Mouse (Mus musculus): ENCODE results near the gene Dock6. TPM values are rescaled to one million over a fixed set of nuclear protein-coding genes. Genes with fewer than 3 reads are reported as not detected.
"Not testable (repeated sequence)": the region's sequence is repeated elsewhere in the genome, so short reads cannot be mapped to it uniquely, and the experiment has no call there.

Gene Dock6
- polyA plus RNA-seq, 1 experiment from 2014 or later, result 35.8 TPM

DNA sequence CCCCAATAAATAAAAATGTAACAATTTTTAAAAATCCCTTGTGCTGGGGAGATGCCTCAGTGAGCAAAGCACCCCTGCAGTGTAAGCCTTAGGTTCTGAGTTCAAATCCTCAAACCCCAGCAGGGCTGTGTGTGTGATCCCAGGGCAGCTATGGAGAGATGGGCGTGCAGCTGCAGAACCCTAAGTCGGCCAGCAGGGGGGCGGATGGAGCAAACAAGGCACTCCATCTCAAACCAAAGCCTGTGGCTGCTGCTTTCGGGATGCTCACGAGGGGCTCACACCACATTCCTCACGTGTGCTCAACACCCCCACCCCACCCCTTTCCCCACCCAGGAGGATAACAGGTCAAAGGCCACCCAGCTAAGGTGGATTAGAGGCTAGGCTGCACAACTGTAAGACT, 65.5 kb downstream of the Dock6 start:
- TF ChIP-seq EP300 (IDR thresholded peaks at IDR 0.05) (no peak), CTCF (IDR thresholded peaks at IDR 0.05) (peak; percentile 85)
- 10% methylated on average over 6 of the region's 6 CpGs for WGBS
- Histone ChIP-seq H3K4me3 (ENCODE audit: low read depth, low read length) (no peak overlapping the region), H3K27ac (ENCODE audit: low read length) (peak overlapping the region; percentile 91), H3K4me1 (ENCODE audit: insufficient read depth, low read depth, low read length) (peaks cover 11% of the 10 kb centered on the region; the same call in 1 of the 2 replicates), H3K27me3 (replicated peaks; ENCODE audit: insufficient read depth, low read length) (no peaks in the 10 kb centered on the region), H3K9ac (replicated peaks; ENCODE audit: low read depth) (no peak overlapping the region), H3K9me3 (ENCODE audit: low read length) (no peaks in the 10 kb centered on the region), H3K4me2 (replicated peaks; ENCODE audit: low read depth, low read length) (no peak overlapping the region), H3K36me3 (ENCODE audit: insufficient read depth, low read length) (peaks cover 7% of the 10 kb centered on the region; the same call in 1 of the 2 replicates)
- ATAC-seq (no peak), DNase-seq (ENCODE audit: low spot score) (peak; percentile 79)

DNA sequence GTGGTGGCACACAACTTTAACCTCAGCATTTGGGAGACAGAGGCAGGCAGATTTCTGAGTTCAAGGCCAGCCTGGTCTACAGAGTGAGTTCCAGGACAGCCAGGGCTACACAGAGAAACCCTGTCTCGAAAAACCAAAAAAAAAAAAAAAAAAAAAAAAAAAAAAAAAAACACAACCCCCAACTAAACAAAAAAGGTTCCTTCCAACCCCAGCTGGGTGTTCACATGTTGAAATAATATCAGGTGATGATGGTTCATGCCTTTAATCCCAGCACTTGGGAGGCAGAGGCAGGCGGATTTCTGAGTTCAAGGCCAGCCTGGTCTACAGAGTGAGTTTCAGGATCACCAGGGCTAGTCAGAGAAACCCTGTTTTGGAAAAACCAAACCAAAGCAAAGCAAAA, 66.1 kb downstream of the Dock6 start:
- not testable (repeated sequence) for H3K9me3 ChIP-seq (ENCODE audit: low read length); H3K4me3 ChIP-seq (ENCODE audit: low read depth, low read length); DNase-seq (ENCODE audit: low spot score); ATAC-seq; H3K4me1 ChIP-seq (ENCODE audit: insufficient read depth, low read depth, low read length); H3K9ac ChIP-seq (replicated peaks; ENCODE audit: low read depth); H3K4me2 ChIP-seq (replicated peaks; ENCODE audit: low read depth, low read length); H3K36me3 ChIP-seq (ENCODE audit: insufficient read depth, low read length); H3K27me3 ChIP-seq (replicated peaks; ENCODE audit: insufficient read depth, low read length)
- WGBS, result 76% methylated on average over 1 of the region's 2 CpGs
- H3K27ac ChIP-seq (ENCODE audit: low read length), result peak overlapping the region; percentile 92

DNA sequence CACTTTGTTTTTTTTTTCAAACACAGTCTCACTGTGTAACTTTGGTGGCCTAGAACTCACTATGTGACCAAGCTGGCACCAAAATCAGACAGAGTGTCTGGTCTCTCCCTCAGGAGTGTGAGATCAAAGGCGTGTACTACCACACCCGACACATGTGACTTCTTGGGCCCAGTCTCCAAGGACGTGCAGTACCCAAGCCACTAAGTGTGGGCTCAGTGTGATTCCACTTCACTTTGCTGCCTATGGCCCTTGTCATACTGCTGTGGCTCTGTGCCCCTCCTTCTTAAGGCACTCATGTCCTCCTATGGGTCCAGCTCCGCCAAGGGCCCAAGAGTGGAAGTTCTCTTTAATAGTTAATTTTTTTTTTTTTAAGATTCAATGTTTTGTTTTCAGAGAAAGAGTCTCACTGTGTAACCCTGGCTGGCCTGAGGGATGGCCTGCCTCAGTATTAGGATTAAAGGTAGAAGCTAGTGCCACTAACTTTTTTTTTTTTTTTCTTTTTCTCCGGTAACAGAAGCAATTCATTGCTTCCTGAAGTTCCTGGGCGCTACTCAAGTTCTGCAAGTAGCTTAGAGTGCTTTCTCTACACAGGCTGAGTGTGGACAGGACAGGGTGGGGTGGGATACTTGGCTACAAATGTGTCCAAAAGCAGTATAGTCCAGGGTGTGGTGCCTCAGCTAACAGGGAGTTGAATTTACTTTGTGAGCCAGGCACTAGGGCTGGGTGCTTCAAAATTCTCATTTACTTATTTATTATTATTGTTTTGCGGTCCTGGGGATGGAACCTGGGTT, 67.7 kb downstream of the Dock6 start:
- H3K36me3 ChIP-seq (ENCODE audit: insufficient read depth, low read length), result peaks cover 11% of the 10 kb centered on the region
- H3K27me3 ChIP-seq (replicated peaks; ENCODE audit: insufficient read depth, low read length), result no peaks in the 10 kb centered on the region
- peak overlapping the region; percentile 92 for H3K27ac ChIP-seq (ENCODE audit: low read length)
- H3K9ac ChIP-seq (replicated peaks; ENCODE audit: low read depth), result no peak overlapping the region
- peaks cover 4% of the 10 kb centered on the region; the same call in 1 of the 2 replicates for H3K4me1 ChIP-seq (ENCODE audit: insufficient read depth, low read depth, low read length)
- no peak overlapping the region for H3K4me2 ChIP-seq (replicated peaks; ENCODE audit: low read depth, low read length)
- DNase-seq (ENCODE audit: low spot score) (peak; percentile 93), ATAC-seq (peak; percentile 95)
- no peaks in the 10 kb centered on the region for H3K9me3 ChIP-seq (ENCODE audit: low read length)
- TF ChIP-seq CTCF (IDR thresholded peaks at IDR 0.05), result peak; percentile 24; the same call in 1 of the 2 replicates
- peak; percentile 95 for TF ChIP-seq EP300 (IDR thresholded peaks at IDR 0.05)
- WGBS, result 54% methylated on average over 7 of the region's 7 CpGs
- no peak overlapping the region for H3K4me3 ChIP-seq (ENCODE audit: low read depth, low read length)

DNA sequence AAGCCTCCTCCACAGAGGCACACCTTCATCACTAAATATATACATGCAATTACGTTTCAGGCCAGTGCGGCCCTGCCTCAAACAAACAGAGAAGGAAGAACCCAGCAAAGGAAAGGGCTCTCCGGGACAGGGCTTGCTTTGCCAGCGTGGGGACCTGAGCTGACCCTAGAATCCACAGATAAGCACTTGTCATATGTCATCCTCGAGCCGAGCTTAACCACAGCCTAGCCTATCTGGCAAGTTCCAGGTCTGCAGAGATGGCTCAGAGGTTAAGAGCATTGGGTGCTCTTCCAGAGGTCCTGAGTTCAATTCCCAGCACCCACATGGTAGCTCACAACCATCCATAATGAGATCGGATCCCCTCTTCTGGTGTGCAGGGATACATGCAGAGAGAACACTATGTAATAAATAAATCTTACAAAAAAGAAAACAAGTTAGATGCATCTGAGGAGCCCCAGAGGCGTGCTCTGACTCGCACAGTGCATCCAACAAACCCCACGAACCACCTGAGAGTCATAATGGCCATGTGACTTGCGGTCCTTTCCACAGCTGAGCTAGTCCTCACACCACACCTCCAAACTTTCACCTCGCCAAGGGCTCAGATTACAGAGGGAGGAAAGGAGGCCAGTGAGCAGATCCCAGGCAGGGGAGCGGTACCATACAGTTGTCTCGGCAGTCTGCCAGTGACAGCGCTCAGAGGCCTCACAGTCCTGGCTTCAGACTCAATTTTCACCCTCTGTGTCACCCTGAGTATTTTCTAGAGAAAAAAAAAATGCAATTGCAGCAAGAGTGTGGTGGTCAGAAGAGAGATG, 70.6 kb downstream of the Dock6 start:
- Histone ChIP-seq H3K9me3 (ENCODE audit: low read length) (no peaks in the 10 kb centered on the region), H3K4me1 (ENCODE audit: insufficient read depth, low read depth, low read length) (peaks cover 4% of the 10 kb centered on the region; the same call in 1 of the 2 replicates), H3K27ac (ENCODE audit: low read length) (peak overlapping the region; percentile 54; the same call in 1 of the 2 replicates), H3K9ac (replicated peaks; ENCODE audit: low read depth) (no peak overlapping the region), H3K4me3 (ENCODE audit: low read depth, low read length) (no peak overlapping the region), H3K4me2 (replicated peaks; ENCODE audit: low read depth, low read length) (no peak overlapping the region), H3K36me3 (ENCODE audit: insufficient read depth, low read length) (peaks cover 29% of the 10 kb centered on the region), H3K27me3 (replicated peaks; ENCODE audit: insufficient read depth, low read length) (no peaks in the 10 kb centered on the region)
- 60% methylated on average over 15 of the region's 15 CpGs for WGBS
- ATAC-seq, result no peak
- DNase-seq (ENCODE audit: low spot score), result no peak
- TF ChIP-seq EP300 (IDR thresholded peaks at IDR 0.05), result no peak
- no peak for TF ChIP-seq CTCF (IDR thresholded peaks at IDR 0.05)

DNA sequence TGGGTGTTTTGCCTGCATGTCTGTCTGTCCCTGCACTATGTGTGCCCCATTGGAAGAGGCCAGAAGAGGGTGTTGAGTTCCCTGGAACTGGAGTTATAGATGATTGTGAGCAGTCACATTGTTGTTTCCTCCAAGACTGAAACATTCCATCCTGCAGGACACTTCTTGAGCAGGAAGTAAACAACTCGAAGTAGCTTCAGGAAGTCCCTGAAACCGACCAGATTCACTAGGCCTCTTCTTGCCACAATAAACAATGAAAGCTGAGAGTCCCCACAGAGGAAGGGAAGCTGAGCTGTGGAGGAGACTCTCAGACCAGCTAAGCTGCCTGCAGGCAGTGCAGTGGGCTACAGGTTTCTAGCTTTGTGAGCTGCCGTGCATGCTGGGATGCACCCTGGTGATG, 74.7 kb downstream of the Dock6 start:
- Histone ChIP-seq H3K9me3 (ENCODE audit: low read length) (no peaks in the 10 kb centered on the region), H3K9ac (replicated peaks; ENCODE audit: low read depth) (no peak overlapping the region), H3K27me3 (replicated peaks; ENCODE audit: insufficient read depth, low read length) (no peaks in the 10 kb centered on the region), H3K4me1 (ENCODE audit: insufficient read depth, low read depth, low read length) (no peaks in the 10 kb centered on the region), H3K4me2 (replicated peaks; ENCODE audit: low read depth, low read length) (no peak overlapping the region), H3K4me3 (ENCODE audit: low read depth, low read length) (no peak overlapping the region), H3K27ac (ENCODE audit: low read length) (no peak overlapping the region), H3K36me3 (ENCODE audit: insufficient read depth, low read length) (peaks cover 46% of the 10 kb centered on the region)
- no peak for TF ChIP-seq CTCF (IDR thresholded peaks at IDR 0.05)
- DNase-seq (ENCODE audit: low spot score), result no peak
- WGBS, result 74% methylated on average over 3 of the region's 3 CpGs
- no peak for ATAC-seq

DNA sequence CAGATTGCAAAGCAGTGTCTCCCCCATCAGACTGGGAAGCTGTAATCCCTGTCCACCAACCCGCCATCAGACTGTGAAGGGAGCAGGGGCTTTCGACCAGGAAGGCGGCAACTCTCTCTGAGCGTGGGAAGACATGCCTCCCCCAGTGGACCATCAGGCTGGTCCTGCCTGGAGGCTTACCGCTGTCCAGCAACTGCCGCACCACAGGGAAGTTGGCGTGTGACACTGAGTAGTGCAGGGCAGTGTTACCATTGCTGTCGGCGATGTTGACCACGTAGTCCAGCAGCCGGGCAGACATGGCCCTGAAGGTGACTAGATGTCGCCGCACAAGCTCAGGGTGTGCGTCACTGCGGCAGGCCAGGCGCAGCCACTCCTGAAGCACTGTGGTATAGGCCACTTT, 78.1 kb downstream of the Dock6 start:
- no peak for DNase-seq (ENCODE audit: low spot score)
- no peak overlapping the region for H3K4me2 ChIP-seq (replicated peaks; ENCODE audit: low read depth, low read length)
- ATAC-seq, result no peak
- WGBS, result 93% methylated on average over 16 of the region's 16 CpGs
- TF ChIP-seq CTCF (IDR thresholded peaks at IDR 0.05) (no peak), EP300 (IDR thresholded peaks at IDR 0.05) (no peak)
- H3K36me3 ChIP-seq (ENCODE audit: insufficient read depth, low read length), result peaks cover 45% of the 10 kb centered on the region
- H3K27ac ChIP-seq (ENCODE audit: low read length), result no peak overlapping the region
- H3K9me3 ChIP-seq (ENCODE audit: low read length), result no peaks in the 10 kb centered on the region
- H3K9ac ChIP-seq (replicated peaks; ENCODE audit: low read depth), result no peak overlapping the region
- H3K4me3 ChIP-seq (ENCODE audit: low read depth, low read length), result no peak overlapping the region
- H3K27me3 ChIP-seq (replicated peaks; ENCODE audit: insufficient read depth, low read length), result no peaks in the 10 kb centered on the region
- H3K4me1 ChIP-seq (ENCODE audit: insufficient read depth, low read depth, low read length), result peaks cover 5% of the 10 kb centered on the region; the same call in 1 of the 2 replicates

DNA sequence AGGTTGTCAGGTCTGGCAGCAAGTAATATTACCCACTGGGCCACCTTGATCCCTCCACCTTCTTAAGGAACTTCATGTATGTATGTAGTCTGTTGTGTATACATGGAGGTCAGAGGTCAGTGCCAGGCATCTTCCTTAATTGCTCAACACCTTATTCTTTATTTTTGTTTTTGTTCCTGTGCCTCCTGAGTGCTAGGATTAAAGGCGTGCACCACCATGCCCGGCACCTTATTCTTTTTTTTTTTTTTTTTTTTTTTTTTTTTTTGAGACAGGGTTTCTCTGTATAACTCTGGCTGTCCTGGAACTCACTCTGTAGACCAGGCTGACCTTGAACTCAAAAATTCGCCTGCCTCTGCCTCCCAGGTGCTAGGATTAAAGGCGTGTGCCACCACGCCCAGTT, 79.0 kb downstream of the Dock6 start:
- H3K36me3 ChIP-seq (ENCODE audit: insufficient read depth, low read length), result peaks cover 44% of the 10 kb centered on the region
- 82% methylated on average over 5 of the region's 5 CpGs for WGBS

More for the DNA sequence above, 79.0 kb downstream of the Dock6 start:
- H3K4me1 ChIP-seq (ENCODE audit: insufficient read depth, low read depth, low read length); ATAC-seq; H3K9ac ChIP-seq (replicated peaks; ENCODE audit: low read depth); DNase-seq (ENCODE audit: low spot score); H3K27me3 ChIP-seq (replicated peaks; ENCODE audit: insufficient read depth, low read length); H3K9me3 ChIP-seq (ENCODE audit: low read length); H3K4me2 ChIP-seq (replicated peaks; ENCODE audit: low read depth, low read length); H3K4me3 ChIP-seq (ENCODE audit: low read depth, low read length); H3K27ac ChIP-seq (ENCODE audit: low read length): not testable (repeated sequence)
